Mouse (Mus musculus) thymus, adult 2 months (tissue): ENCODE results near the gene Ppp3r1. TPM values are rescaled to one million over a fixed set of nuclear protein-coding genes. Genes with fewer than 3 reads are reported as not detected.

Experiments used
- DNase-seq: peaks from one replicate; pipeline ENCODE4 v3.0.0; 2021
- H3K27ac ChIP-seq: fragments of 200-500 bp; 2 replicates; pipeline ENCODE4 v1.5.1; 2012; ENCODE audit warnings: low read length, control low read depth; ENCODE audit not compliant: control insufficient read depth, insufficient read depth
- H3K27me3 ChIP-seq: fragments of 200-500 bp; 2 replicates; pipeline ENCODE4 v1.6.1; 2012; ENCODE audit warnings: mild to moderate bottlenecking, low read length, moderate library complexity, mixed read lengths; ENCODE audit not compliant: control insufficient read depth, insufficient read depth
- H3K36me3 ChIP-seq: fragments of 200-500 bp; 2 replicates; pipeline ENCODE4 v1.6.1; 2012; ENCODE audit warnings: mild to moderate bottlenecking, low read length, moderate library complexity; ENCODE audit not compliant: control insufficient read depth, insufficient read depth
- H3K4me1 ChIP-seq: fragments of 200-500 bp; replicated peaks from 2 replicates; pipeline ENCODE4 v1.6.1; 2012; ENCODE audit warnings: low read length; ENCODE audit not compliant: control insufficient read depth, insufficient read depth
- H3K4me3 ChIP-seq: fragments of 200-500 bp; 2 replicates; pipeline ENCODE4 v1.5.1; 2012; ENCODE audit warnings: mild to moderate bottlenecking, low read length, control low read depth, moderate library complexity; ENCODE audit not compliant: control insufficient read depth, insufficient read depth
- CTCF ChIP-seq: fragments of 200-500 bp; IDR thresholded peaks from 2 replicates; pipeline ENCODE4 v1.5.1; 2012; ENCODE audit warnings: mild to moderate bottlenecking, control low read depth, low read length, moderate library complexity, borderline replicate concordance; ENCODE audit not compliant: control insufficient read depth, poor library complexity, insufficient read depth; ENCODE audit errors: extremely low read depth
- POLR2A ChIP-seq: fragments of 200-500 bp; IDR thresholded peaks from 2 replicates; pipeline ENCODE4 v1.6.1; 2012; ENCODE audit warnings: mild to moderate bottlenecking, low read length, control low read depth, moderate library complexity; ENCODE audit not compliant: control insufficient read depth, poor library complexity, insufficient read depth; ENCODE audit errors: extremely low read depth
- WGBS: fragments of 180-500 bp; shearing (Covaris S2); methylation state at CpG from one replicate; pipeline ENCODE4 v1.1.7; 2018; 5-methylcytosine and 5-hydroxymethylcytosine counted together
- polyA plus RNA-seq: library from polyadenylated mRNA; depleted of rRNA; stranded (reverse); fragments of >200 nt; gene quantifications from 2 replicates; pipeline ENCODE4 v1.2.3, GENCODE M21; 2012; rRNA removed

Ppp3r1 gene
- 42.5 and 77.9 TPM in 2 replicates for polyA plus RNA-seq

GRCm38 (mm10) chr11:17158858-17159737, at the start of gene Ppp3r1:
Ppp3r1 (plus strand) TSS chr11:17159263.
- peak; percentile 97 for DNase-seq
- H3K4me1 ChIP-seq = 0 out of 2 replicates have a peak, but pooled peaks cover 2% of the 10 kb centered on the region
- TF ChIP-seq POLR2A (peak; percentile 71), CTCF (peak; percentile 10; the same call in 1 of the 2 replicates)
- no peaks in the 10 kb centered on the region for H3K27me3 ChIP-seq
- peak within 1 kb of the TSS; percentile 73 for H3K27ac ChIP-seq
- under 1% methylated on average over 87 of the region's 89 CpGs for WGBS
- peak within 1 kb of the TSS; percentile 69 for H3K4me3 ChIP-seq
- no peaks in the 10 kb centered on the region for H3K36me3 ChIP-seq

GRCm38 (mm10) chr11:17112419-17113090, 46.5 kb upstream of the Ppp3r1 start:
- WGBS = 88% methylated on average over 1 of the region's 1 CpGs
- Histone ChIP-seq H3K27me3 (no peaks in the 10 kb centered on the region), H3K4me1 (no peaks in the 10 kb centered on the region), H3K4me3 (no peak overlapping the region), H3K27ac (no peak overlapping the region), H3K36me3 (no peaks in the 10 kb centered on the region)
- DNase-seq = no peak
- TF ChIP-seq POLR2A = no peak
- TF ChIP-seq CTCF = no peak

- Histone ChIP-seq H3K36me3 (no peaks in the 10 kb centered on the region), H3K4me1 (no peaks in the 10 kb centered on the region), H3K27ac (no peak overlapping the region), H3K27me3 (no peaks in the 10 kb centered on the region), H3K4me3 (no peak overlapping the region)
- TF ChIP-seq POLR2A (no peak), CTCF (no peak)
- 88% methylated on average over 2 of the region's 2 CpGs for WGBS
- no peak for DNase-seq
Observed at GRCm38 (mm10) chr11:17126418-17126817, 32.6 kb upstream of the Ppp3r1 start.

GRCm38 (mm10) chr11:17135638-17136037, 23.4 kb upstream of the Ppp3r1 start:
- 87% methylated on average over 6 of the region's 6 CpGs for WGBS
- Histone ChIP-seq H3K27me3 (no peaks in the 10 kb centered on the region), H3K27ac (no peak overlapping the region), H3K36me3 (no peaks in the 10 kb centered on the region), H3K4me1 (no peaks in the 10 kb centered on the region), H3K4me3 (no peak overlapping the region)
- no peak for DNase-seq
- TF ChIP-seq POLR2A (no peak), CTCF (no peak)

GRCm38 (mm10) chr11:17138306-17139033, 20.6 kb upstream of the Ppp3r1 start:
- H3K27ac ChIP-seq = no peak overlapping the region

GRCm38 (mm10) chr11:17159738-17160241, 727 bp downstream of the Ppp3r1 start:
- no peak for TF ChIP-seq POLR2A
- Histone ChIP-seq H3K4me1 (0 out of 2 replicates have a peak, but pooled peaks cover 2% of the 10 kb centered on the region), H3K27me3 (no peaks in the 10 kb centered on the region), H3K27ac (peak overlapping the region; percentile 73), H3K4me3 (peak overlapping the region; percentile 69), H3K36me3 (no peaks in the 10 kb centered on the region)
- WGBS = 2% methylated on average over 45 of the region's 46 CpGs
- DNase-seq = peak; percentile 61

More at GRCm38 (mm10) chr11:17138306-17139033, 20.6 kb upstream of the Ppp3r1 start:
- no peaks in the 10 kb centered on the region for H3K4me1 ChIP-seq
- H3K4me3 ChIP-seq = no peak overlapping the region
- DNase-seq = no peak
- H3K27me3 ChIP-seq = no peaks in the 10 kb centered on the region
- 81% methylated on average over 6 of the region's 6 CpGs for WGBS
- H3K36me3 ChIP-seq = no peaks in the 10 kb centered on the region
- no peak for TF ChIP-seq CTCF
- TF ChIP-seq POLR2A = no peak
